12 mouse cellular contexts compared by ENCODE assay signal in the genomic region with DNA sequence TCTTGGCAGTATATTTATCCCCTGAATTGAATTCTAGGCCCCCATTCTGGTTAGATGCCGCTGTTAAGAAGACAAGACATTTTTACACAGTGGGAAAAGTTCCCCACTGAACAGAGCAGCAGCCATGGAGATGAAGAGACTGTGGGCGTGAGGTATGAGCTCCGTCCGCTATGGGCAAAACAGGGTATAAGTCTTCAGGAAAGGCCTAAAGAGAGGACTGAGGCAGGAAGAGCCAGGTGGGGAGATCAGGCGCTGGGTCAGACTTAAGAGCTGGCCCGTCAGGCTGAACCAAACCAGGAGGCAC.
DNase-seq lines count a peak whose midpoint lies in the region; ATAC-seq and TF ChIP-seq lines count a peak whose summit lies in the region.
"Had no signal": no experiment of that assay in that cellular context is flagged by ENCODE, and none has a peak within 500 bp of the region (broad histone marks: within the 10 kb centered on the region; RNA-seq: fewer than 3 reads in every experiment).

No protein-coding gene starts in this region.

- H3K9me3 ChIP-seq in intestine, embryonic 15.5 days: no peaks in the 10 kb centered on the region
- no peaks in the 10 kb centered on the region for H3K9me3 ChIP-seq in intestine, postnatal 0 days (ENCODE audit: control insufficient read depth)
- H3K9me3 ChIP-seq in embryonic facial prominence, embryonic 15.5 days (replicated peaks): no peaks in the 10 kb centered on the region
- no peaks in the 10 kb centered on the region for H3K9me3 ChIP-seq in hindbrain, embryonic 16.5 days (ENCODE audit: control insufficient read depth, low read length)
- no peaks in the 10 kb centered on the region for H3K9me3 ChIP-seq in neural tube, embryonic 14.5 days (ENCODE audit: control insufficient read depth, low read length)
- H3K9me3 ChIP-seq: limb, embryonic 12.5 days had no signal

- no peak for DNase-seq in embryo, embryonic 10 days (ENCODE audit: low spot score)
- no peak for DNase-seq in layer of hippocampus, adult 9-10 months (ENCODE audit: low spot score)
- DNase-seq in right cerebral cortex, postnatal 36 days (ENCODE audit: low spot score in 2 of 2): no peak
- DNase-seq: B cell, adult 2 months; cerebellum, postnatal 25 days; kidney, postnatal 36 days had no signal

- no peaks in the 10 kb centered on the region for H3K27me3 ChIP-seq in intestine, embryonic 15.5 days (replicated peaks)
- no peaks in the 10 kb centered on the region for H3K27me3 ChIP-seq in intestine, postnatal 0 days (replicated peaks; ENCODE audit: control insufficient read depth, insufficient read depth, low read length)
- H3K27me3 ChIP-seq in embryonic facial prominence, embryonic 15.5 days: no peaks in the 10 kb centered on the region
- no peaks in the 10 kb centered on the region for H3K27me3 ChIP-seq in hindbrain, embryonic 16.5 days (replicated peaks; ENCODE audit: control insufficient read depth, insufficient read depth, low read length)
- H3K27me3 ChIP-seq in neural tube, embryonic 14.5 days (ENCODE audit: control insufficient read depth, insufficient read depth, low read length): no peaks in the 10 kb centered on the region

- WGBS in intestine, embryonic 15.5 days: 76% methylated on average over 6 of the region's 6 CpGs
- 80% methylated on average over 6 of the region's 6 CpGs for WGBS in intestine, postnatal 0 days
- 83% methylated on average over 6 of the region's 6 CpGs for WGBS in embryonic facial prominence, embryonic 15.5 days
- 51% methylated on average over 6 of the region's 6 CpGs for WGBS in hindbrain, embryonic 16.5 days
- 55% methylated on average over 6 of the region's 6 CpGs for WGBS in neural tube, embryonic 14.5 days

- H3K9ac ChIP-seq in intestine, embryonic 15.5 days: no peak overlapping the region
- no peak overlapping the region for H3K9ac ChIP-seq in intestine, postnatal 0 days (ENCODE audit: low read depth, low read length)
- H3K9ac ChIP-seq in embryonic facial prominence, embryonic 15.5 days: no peak overlapping the region
- 0 out of 2 replicates have a peak overlapping the region, but pooled peaks have one; percentile 0 for H3K9ac ChIP-seq in hindbrain, embryonic 16.5 days (ENCODE audit: low read depth, low read length)
- H3K9ac ChIP-seq in neural tube, embryonic 14.5 days (replicated peaks; ENCODE audit: low read depth, low read length): no peak overlapping the region
- H3K9ac ChIP-seq: limb, embryonic 12.5 days had no signal

- no peak for TF ChIP-seq CTCF in intestine, postnatal 0 days (IDR thresholded peaks at IDR 0.05; ENCODE audit: low read depth)

- H3K4me2 ChIP-seq in intestine, embryonic 15.5 days (replicated peaks): no peak overlapping the region
- H3K4me2 ChIP-seq in intestine, postnatal 0 days (replicated peaks; ENCODE audit: low read depth): no peak overlapping the region
- no peak overlapping the region for H3K4me2 ChIP-seq in embryonic facial prominence, embryonic 15.5 days (replicated peaks)
- H3K4me2 ChIP-seq in hindbrain, embryonic 16.5 days (ENCODE audit: low read length): no peak overlapping the region
- no peak overlapping the region for H3K4me2 ChIP-seq in neural tube, embryonic 14.5 days (ENCODE audit: low read depth, low read length)
- H3K4me2 ChIP-seq: limb, embryonic 12.5 days had no signal

- H3K4me1 ChIP-seq in intestine, embryonic 15.5 days (replicated peaks): peaks cover 19% of the 10 kb centered on the region
- no peaks in the 10 kb centered on the region for H3K4me1 ChIP-seq in intestine, postnatal 0 days (replicated peaks; ENCODE audit: control insufficient read depth, insufficient read depth, low read length)
- peaks cover 64% of the 10 kb centered on the region for H3K4me1 ChIP-seq in embryonic facial prominence, embryonic 15.5 days
- peaks cover 13% of the 10 kb centered on the region for H3K4me1 ChIP-seq in hindbrain, embryonic 16.5 days (ENCODE audit: control insufficient read depth, insufficient read depth, low read depth, low read length)
- peaks cover 7% of the 10 kb centered on the region; the same call in 1 of the 2 replicates for H3K4me1 ChIP-seq in neural tube, embryonic 14.5 days (ENCODE audit: control insufficient read depth, insufficient read depth, low read length)

- H3K27ac ChIP-seq in intestine, embryonic 15.5 days: peak overlapping the region; percentile 38; the same call in 1 of the 2 replicates
- no peak overlapping the region for H3K27ac ChIP-seq in intestine, postnatal 0 days (ENCODE audit: low read depth, low read length)
- H3K27ac ChIP-seq in embryonic facial prominence, embryonic 15.5 days (replicated peaks): peak overlapping the region; percentile 58; the same call in 1 of the 2 replicates
- peak overlapping the region; percentile 84 for H3K27ac ChIP-seq in hindbrain, embryonic 16.5 days (ENCODE audit: low read depth, low read length)
- H3K27ac ChIP-seq in neural tube, embryonic 14.5 days (ENCODE audit: low read depth, low read length): peak overlapping the region; percentile 68

- ATAC-seq in intestine, embryonic 15.5 days: no peak
- no peak for ATAC-seq in intestine, postnatal 0 days
- no peak for ATAC-seq in embryonic facial prominence, embryonic 15.5 days (ENCODE audit: insufficient number of reproducible peaks, low FRiP score, low TSS enrichment, low read depth)
- ATAC-seq in hindbrain, embryonic 16.5 days: peak; percentile 80
- no peak; the same call in 1 of the 2 replicates for ATAC-seq in neural tube, embryonic 14.5 days (ENCODE audit: low read depth)

- no peak overlapping the region for H3K4me3 ChIP-seq in intestine, embryonic 15.5 days (replicated peaks)
- no peak overlapping the region for H3K4me3 ChIP-seq in intestine, postnatal 0 days (ENCODE audit: low read depth, low read length)
- no peak overlapping the region for H3K4me3 ChIP-seq in embryonic facial prominence, embryonic 15.5 days (replicated peaks)
- H3K4me3 ChIP-seq in hindbrain, embryonic 16.5 days (ENCODE audit: low read length): no peak overlapping the region
- H3K4me3 ChIP-seq in neural tube, embryonic 14.5 days (ENCODE audit: low read depth, low read length): no peak overlapping the region
- H3K4me3 ChIP-seq: limb, embryonic 12.5 days had no signal

- peaks cover under 1% of the 10 kb centered on the region; the same call in 1 of the 2 replicates for H3K36me3 ChIP-seq in intestine, embryonic 15.5 days
- peaks cover 18% of the 10 kb centered on the region; the same call in 1 of the 2 replicates for H3K36me3 ChIP-seq in intestine, postnatal 0 days (ENCODE audit: control insufficient read depth, insufficient read depth)
- peaks cover 13% of the 10 kb centered on the region; the same call in 1 of the 2 replicates for H3K36me3 ChIP-seq in embryonic facial prominence, embryonic 15.5 days
- no peaks in the 10 kb centered on the region for H3K36me3 ChIP-seq in hindbrain, embryonic 16.5 days (ENCODE audit: control insufficient read depth, insufficient read depth, low read length)
- no peaks in the 10 kb centered on the region for H3K36me3 ChIP-seq in neural tube, embryonic 14.5 days (ENCODE audit: control insufficient read depth, insufficient read depth, low read length)
